Mouse (Mus musculus) thymus, adult 2 months (tissue): ENCODE measurements around the gene Zc3h12b. TPM values are rescaled to one million over a fixed set of nuclear protein-coding genes. Genes with fewer than 3 reads are reported as not detected.

Experiments used
- DNase-seq: peaks from one replicate; pipeline ENCODE4 v3.0.0; 2021
- H3K27ac ChIP-seq: fragments of 200-500 bp; 2 replicates; pipeline ENCODE4 v1.5.1; 2012; ENCODE audit warnings: low read length, control low read depth; ENCODE audit not compliant: control insufficient read depth, insufficient read depth
- H3K27me3 ChIP-seq: fragments of 200-500 bp; 2 replicates; pipeline ENCODE4 v1.6.1; 2012; ENCODE audit warnings: mild to moderate bottlenecking, low read length, moderate library complexity, mixed read lengths; ENCODE audit not compliant: control insufficient read depth, insufficient read depth
- H3K36me3 ChIP-seq: fragments of 200-500 bp; 2 replicates; pipeline ENCODE4 v1.6.1; 2012; ENCODE audit warnings: mild to moderate bottlenecking, low read length, moderate library complexity; ENCODE audit not compliant: control insufficient read depth, insufficient read depth
- H3K4me1 ChIP-seq: fragments of 200-500 bp; replicated peaks from 2 replicates; pipeline ENCODE4 v1.6.1; 2012; ENCODE audit warnings: low read length; ENCODE audit not compliant: control insufficient read depth, insufficient read depth
- H3K4me3 ChIP-seq: fragments of 200-500 bp; 2 replicates; pipeline ENCODE4 v1.5.1; 2012; ENCODE audit warnings: mild to moderate bottlenecking, low read length, control low read depth, moderate library complexity; ENCODE audit not compliant: control insufficient read depth, insufficient read depth
- CTCF ChIP-seq: fragments of 200-500 bp; IDR thresholded peaks from 2 replicates; pipeline ENCODE4 v1.5.1; 2012; ENCODE audit warnings: mild to moderate bottlenecking, control low read depth, low read length, moderate library complexity, borderline replicate concordance; ENCODE audit not compliant: control insufficient read depth, poor library complexity, insufficient read depth; ENCODE audit errors: extremely low read depth
- POLR2A ChIP-seq: fragments of 200-500 bp; IDR thresholded peaks from 2 replicates; pipeline ENCODE4 v1.6.1; 2012; ENCODE audit warnings: mild to moderate bottlenecking, low read length, control low read depth, moderate library complexity; ENCODE audit not compliant: control insufficient read depth, poor library complexity, insufficient read depth; ENCODE audit errors: extremely low read depth
- WGBS: fragments of 180-500 bp; shearing (Covaris S2); methylation state at CpG from one replicate; pipeline ENCODE4 v1.1.7; 2018; 5-methylcytosine and 5-hydroxymethylcytosine counted together
- polyA plus RNA-seq: library from polyadenylated mRNA; depleted of rRNA; stranded (reverse); fragments of >200 nt; gene quantifications from 2 replicates; pipeline ENCODE4 v1.2.3, GENCODE M21; 2012; rRNA removed

The Zc3h12b gene
- 3.6 and 3.9 TPM in 2 replicates for polyA plus RNA-seq

DNA sequence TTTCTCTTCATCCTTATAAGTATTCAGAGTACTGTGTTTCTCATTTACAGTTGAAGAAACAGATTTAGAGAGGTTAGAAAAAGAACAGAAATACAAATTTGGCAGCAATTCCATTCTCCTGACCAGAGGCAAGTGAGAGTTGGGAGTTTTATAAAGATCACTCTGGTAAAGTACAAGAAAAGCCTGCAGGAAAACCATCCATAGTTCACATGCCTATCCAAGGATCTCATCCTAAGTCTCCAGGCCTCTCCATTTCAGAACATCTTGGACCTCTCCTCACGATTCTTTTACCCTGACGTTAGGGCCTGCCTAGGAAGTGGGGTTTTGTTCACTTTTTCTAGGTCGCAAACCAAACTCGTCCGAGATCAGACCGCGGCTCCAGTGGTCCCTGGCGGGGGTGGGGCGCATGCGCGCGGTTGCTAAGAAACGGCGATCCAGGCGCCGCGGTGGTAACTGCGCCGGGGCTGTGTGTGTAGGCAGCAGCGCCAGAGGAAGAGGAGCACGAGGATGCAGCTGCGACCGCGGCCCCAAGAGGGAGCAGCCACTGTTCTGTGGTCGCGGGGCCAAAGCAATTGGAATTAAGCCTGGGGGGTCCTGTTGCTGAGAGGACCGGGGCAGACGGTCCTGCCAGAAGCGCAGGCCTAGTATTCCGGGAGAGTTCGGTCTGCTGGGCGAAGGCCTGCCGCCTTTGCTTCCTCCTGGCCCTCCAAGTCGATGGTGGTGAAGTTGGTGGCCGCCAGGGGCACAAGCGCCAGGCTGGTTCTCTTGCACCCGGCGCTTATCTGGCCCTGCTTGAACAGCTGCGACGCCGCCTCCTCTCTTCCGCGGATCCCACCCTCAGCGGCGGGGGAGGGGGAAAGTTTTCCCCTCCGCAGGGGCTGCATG is at the start of gene Zc3h12b:
Zc3h12b (plus strand) TSS at position 452 of the 885 bp plus-strand sequence.
- H3K36me3 ChIP-seq: no peaks in the 10 kb centered on the region
- H3K4me1 ChIP-seq: no peaks in the 10 kb centered on the region
- DNase-seq: peak; percentile 75
- H3K27me3 ChIP-seq: no peaks in the 10 kb centered on the region
- peak within 1 kb of the TSS; percentile 51 for H3K27ac ChIP-seq
- peak within 1 kb of the TSS; percentile 62 for H3K4me3 ChIP-seq
- no peak for TF ChIP-seq POLR2A
- peak; percentile 87 for TF ChIP-seq CTCF
- WGBS: 3% methylated on average over 46 of the region's 46 CpGs

DNA sequence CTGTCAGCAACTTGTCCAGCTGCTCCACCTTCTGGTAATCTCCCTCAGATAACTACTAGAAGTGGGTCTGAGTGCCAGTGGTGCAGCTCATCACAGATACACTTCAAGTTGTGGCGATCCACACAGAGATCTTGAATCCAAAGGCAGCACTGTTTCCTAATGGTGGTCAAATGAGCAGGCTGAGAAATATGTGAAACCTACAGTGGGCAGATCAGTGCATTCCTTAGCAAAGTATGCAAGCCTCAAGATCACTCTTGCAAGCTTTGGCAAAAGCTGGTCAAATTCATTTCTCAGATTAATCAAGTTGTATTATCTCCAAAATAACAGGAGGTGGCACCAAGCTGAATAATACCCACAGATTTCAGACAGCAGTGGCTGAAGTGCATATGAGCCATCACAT is 29.3 kb upstream of the Zc3h12b start:
- DNase-seq: no peak
- Histone ChIP-seq H3K27me3 (no peaks in the 10 kb centered on the region), H3K27ac (no peak overlapping the region), H3K4me3 (no peak overlapping the region), H3K4me1 (no peaks in the 10 kb centered on the region), H3K36me3 (no peaks in the 10 kb centered on the region)
- 89% methylated on average over 1 of the region's 1 CpGs for whole genome bisulfite sequencing
- TF ChIP-seq CTCF (no peak), POLR2A (no peak)

GRCm38 (mm10) chrX:95687119-95687518 is 24.4 kb upstream of the Zc3h12b start:
- TF ChIP-seq POLR2A: no peak
- TF ChIP-seq CTCF: no peak
- no peak overlapping the region for H3K4me3 ChIP-seq
- no peaks in the 10 kb centered on the region for H3K4me1 ChIP-seq
- WGBS: 16% methylated on average over 1 of the region's 1 CpGs
- H3K27me3 ChIP-seq: no peaks in the 10 kb centered on the region
- no peaks in the 10 kb centered on the region for H3K36me3 ChIP-seq
- peak; percentile 6 for DNase-seq
- H3K27ac ChIP-seq: no peak overlapping the region

- Histone ChIP-seq H3K27me3 (no peaks in the 10 kb centered on the region), H3K4me3 (no peak overlapping the region), H3K36me3 (no peaks in the 10 kb centered on the region), H3K4me1 (no peaks in the 10 kb centered on the region), H3K27ac (no peak overlapping the region)
- peak; percentile 7 for DNase-seq
- TF ChIP-seq POLR2A: no peak
- no peak for TF ChIP-seq CTCF
- 43% methylated on average over 2 of the region's 2 CpGs for WGBS
These were observed 26.8 kb downstream of the Zc3h12b start for GRCm38 (mm10) chrX:95738253-95738652.

GRCm38 (mm10) chrX:95795881-95796280 is 84.4 kb downstream of the Zc3h12b start:
- no peaks in the 10 kb centered on the region for H3K27me3 ChIP-seq
- no peak overlapping the region for H3K27ac ChIP-seq
- TF ChIP-seq POLR2A (no peak), CTCF (no peak)
- no peaks in the 10 kb centered on the region for H3K4me1 ChIP-seq
- H3K4me3 ChIP-seq: no peak overlapping the region
- 97% methylated on average over 3 of the region's 3 CpGs for WGBS
- H3K36me3 ChIP-seq: no peaks in the 10 kb centered on the region
- no peak for DNase-seq

GRCm38 (mm10) chrX:95801790-95802189 is 90.3 kb downstream of the Zc3h12b start:
- 84% methylated on average over 1 of the region's 1 CpGs for WGBS
- Histone ChIP-seq H3K27me3 (no peaks in the 10 kb centered on the region), H3K4me1 (no peaks in the 10 kb centered on the region), H3K36me3 (no peaks in the 10 kb centered on the region), H3K27ac (no peak overlapping the region), H3K4me3 (no peak overlapping the region)
- no peak for DNase-seq
- TF ChIP-seq CTCF (no peak), POLR2A (no peak)

DNA sequence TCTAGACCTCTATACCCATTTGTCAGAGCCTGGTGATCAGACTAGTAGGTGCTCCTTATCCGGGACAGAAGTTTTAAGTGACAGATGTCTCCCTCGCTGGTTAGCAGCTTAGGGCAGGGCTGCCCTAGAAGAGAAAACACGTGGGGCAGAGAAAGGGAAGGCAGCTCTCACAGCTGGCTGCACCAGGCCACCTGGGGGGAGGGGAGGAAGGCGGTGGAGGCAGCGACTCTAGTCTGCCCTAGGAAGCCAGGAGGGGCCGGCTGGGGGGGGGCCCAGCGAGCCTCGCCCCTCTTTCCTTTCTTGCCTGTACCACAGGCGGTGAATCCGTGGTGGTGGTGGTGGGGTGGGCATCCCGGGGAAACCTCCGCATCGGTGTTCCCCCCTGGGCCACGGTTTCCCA is 141.3 kb downstream of the Zc3h12b start:
- no peaks in the 10 kb centered on the region for H3K27me3 ChIP-seq
- WGBS: 32% methylated on average over 14 of the region's 14 CpGs
- no peak for TF ChIP-seq POLR2A
- no peak for TF ChIP-seq CTCF
- H3K4me3 ChIP-seq: peak overlapping the region; percentile 23
- peak overlapping the region; percentile 40; the same call in 1 of the 2 replicates for H3K27ac ChIP-seq
- H3K4me1 ChIP-seq: peaks cover 15% of the 10 kb centered on the region
- no peaks in the 10 kb centered on the region for H3K36me3 ChIP-seq
- DNase-seq: peak; percentile 2
